Mouse (Mus musculus) lung, postnatal 4 days (tissue): ENCODE measurements at regions not wholly inside any gene's neighbourhood (a gene's known extent, or its start where the extent isn't known, plus 50 kb on each side); places are given as distances from the start of the nearest gene placed in this dataset.

Source experiments
- DNase-seq, 2 experiments: peaks; one replicate each; pipeline ENCODE4 v3.0.0; 2021

GRCm38 (mm10) chr13:80946034-80946433 lies 62.9 kb downstream of the Arrdc3 start:
- no peak for DNase-seq

- no peak for DNase-seq
Observed at GRCm38 (mm10) chr13:80947705-80948104, 64.5 kb downstream of the Arrdc3 start.

- DNase-seq: peak in 1 of 2 experiments; percentile 29
Observed at GRCm38 (mm10) chr13:80949133-80949697, 66.0 kb downstream of the Arrdc3 start.

- no peak for DNase-seq
Observed at GRCm38 (mm10) chr13:80950239-80950638, 67.1 kb downstream of the Arrdc3 start.

GRCm38 (mm10) chr13:80950803-80951202 lies 67.6 kb downstream of the Arrdc3 start:
- no peak for DNase-seq

- DNase-seq: peak; percentile 77 to 85
Observed at GRCm38 (mm10) chr13:80951327-80951726, 68.1 kb downstream of the Arrdc3 start.

- peak in 1 of 2 experiments; percentile 34 for DNase-seq
Observed at GRCm38 (mm10) chr13:80952851-80953250, 69.7 kb downstream of the Arrdc3 start.

- DNase-seq: no peak
Observed at GRCm38 (mm10) chr13:80954059-80954645, 71.0 kb downstream of the Arrdc3 start.

- no peak for DNase-seq
Observed at GRCm38 (mm10) chr13:80956966-80957365, 73.8 kb downstream of the Arrdc3 start.

- DNase-seq: no peak
Observed at GRCm38 (mm10) chr13:80957419-80958139, 74.4 kb downstream of the Arrdc3 start.

GRCm38 (mm10) chr13:80959763-80960162 lies 76.6 kb downstream of the Arrdc3 start:
- no peak for DNase-seq

GRCm38 (mm10) chr13:80961985-80962617 lies 78.9 kb downstream of the Arrdc3 start:
- DNase-seq: no peak

- peak; percentile 85 to 92 for DNase-seq
Observed at GRCm38 (mm10) chr13:80962789-80963590, 79.8 kb downstream of the Arrdc3 start.

- DNase-seq: no peak
Observed at GRCm38 (mm10) chr13:80963591-80963940, 80.4 kb downstream of the Arrdc3 start.

GRCm38 (mm10) chr13:80971664-80972063 lies 88.5 kb downstream of the Arrdc3 start:
- DNase-seq: no peak

GRCm38 (mm10) chr13:80974424-80974823 lies 91.2 kb downstream of the Arrdc3 start:
- no peak for DNase-seq

- DNase-seq: no peak
Observed at GRCm38 (mm10) chr13:80977266-80977665, 94.1 kb downstream of the Arrdc3 start.

GRCm38 (mm10) chr13:80981201-80981600 lies 98.0 kb downstream of the Arrdc3 start:
- DNase-seq: no peak

- no peak for DNase-seq
Observed at GRCm38 (mm10) chr13:80986657-80987056, 103.5 kb downstream of the Arrdc3 start.

GRCm38 (mm10) chr13:80989756-80990155 lies 106.6 kb downstream of the Arrdc3 start:
- DNase-seq: peak; percentile 7 to 60

GRCm38 (mm10) chr13:80992342-80992741 lies 109.2 kb downstream of the Arrdc3 start:
- DNase-seq: no peak

- DNase-seq: no peak
Observed at GRCm38 (mm10) chr13:81008864-81009766, 125.9 kb downstream of the Arrdc3 start.
